Mouse (Mus musculus) urinary bladder, adult 18-20 months (tissue): ENCODE results near the gene Gm6509.
"Not testable (repeated sequence)": the region's sequence is repeated elsewhere in the genome, so short reads cannot be mapped to it uniquely, and the experiment has no call there.

Experiments used
- DNase-seq, 2 experiments: peaks; one replicate each; pipeline ENCODE4 v3.0.0; 2022; ENCODE audit warnings: low spot score in 2 of 2, mixed read lengths in 2 of 2

The Gm6509 gene

GRCm38 (mm10) chr5:94623679-94624078, at the start of gene Gm6509:
TSS of gene Gm6509 (plus strand) at chr5:94623979.
- DNase-seq, result not testable (repeated sequence)

- DNase-seq, result not testable (repeated sequence)
These were observed 7.5 kb upstream of the Gm6509 start, which contains the start of gene Gm3147 for GRCm38 (mm10) chr5:94616242-94616641. TSS of gene Gm3147 (minus strand) at chr5:94616342.

- DNase-seq, result not testable (repeated sequence)
These were observed 24.3 kb downstream of the Gm6509 start, which contains the start of gene Gm6205 for GRCm38 (mm10) chr5:94648082-94648481. TSS of gene Gm6205 (plus strand) at chr5:94648382.
